Mouse (Mus musculus) ES-Bruce4 (cell line): ENCODE data around the gene Maats1.

Source experiments
- CTCF ChIP-seq: IDR thresholded peaks from one replicate; pipeline ENCODE4 v1.8.1; 2011; ENCODE audit warnings: low read depth, low read length
- EP300 ChIP-seq: IDR thresholded peaks from 2 replicates; pipeline ENCODE4 v1.6.1; 2011; ENCODE audit warnings: low read depth, low read length; ENCODE audit not compliant: insufficient read depth
- POLR2A ChIP-seq: IDR thresholded peaks from one replicate; pipeline ENCODE4 v1.8.1; 2011; ENCODE audit warnings: low read length; ENCODE audit not compliant: insufficient read depth

GRCm38 (mm10) chr16:38321452-38321935 lies 20.4 kb downstream of the Maats1 start:
- TF ChIP-seq EP300 (no peak), CTCF (peak; percentile 75), POLR2A (no peak)
